Mouse (Mus musculus) thymus, adult 2 months (tissue): ENCODE data around the gene Cdh13. TPM values are rescaled to one million over a fixed set of nuclear protein-coding genes. Genes with fewer than 3 reads are reported as not detected.

Source experiments
- DNase-seq: peaks from one replicate; pipeline ENCODE4 v3.0.0; 2021
- H3K27ac ChIP-seq: fragments of 200-500 bp; 2 replicates; pipeline ENCODE4 v1.5.1; 2012; ENCODE audit warnings: low read length, control low read depth; ENCODE audit not compliant: control insufficient read depth, insufficient read depth
- H3K27me3 ChIP-seq: fragments of 200-500 bp; 2 replicates; pipeline ENCODE4 v1.6.1; 2012; ENCODE audit warnings: mild to moderate bottlenecking, low read length, moderate library complexity, mixed read lengths; ENCODE audit not compliant: control insufficient read depth, insufficient read depth
- H3K36me3 ChIP-seq: fragments of 200-500 bp; 2 replicates; pipeline ENCODE4 v1.6.1; 2012; ENCODE audit warnings: mild to moderate bottlenecking, low read length, moderate library complexity; ENCODE audit not compliant: control insufficient read depth, insufficient read depth
- H3K4me1 ChIP-seq: fragments of 200-500 bp; replicated peaks from 2 replicates; pipeline ENCODE4 v1.6.1; 2012; ENCODE audit warnings: low read length; ENCODE audit not compliant: control insufficient read depth, insufficient read depth
- H3K4me3 ChIP-seq: fragments of 200-500 bp; 2 replicates; pipeline ENCODE4 v1.5.1; 2012; ENCODE audit warnings: mild to moderate bottlenecking, low read length, control low read depth, moderate library complexity; ENCODE audit not compliant: control insufficient read depth, insufficient read depth
- CTCF ChIP-seq: fragments of 200-500 bp; IDR thresholded peaks from 2 replicates; pipeline ENCODE4 v1.5.1; 2012; ENCODE audit warnings: mild to moderate bottlenecking, control low read depth, low read length, moderate library complexity, borderline replicate concordance; ENCODE audit not compliant: control insufficient read depth, poor library complexity, insufficient read depth; ENCODE audit errors: extremely low read depth
- POLR2A ChIP-seq: fragments of 200-500 bp; IDR thresholded peaks from 2 replicates; pipeline ENCODE4 v1.6.1; 2012; ENCODE audit warnings: mild to moderate bottlenecking, low read length, control low read depth, moderate library complexity; ENCODE audit not compliant: control insufficient read depth, poor library complexity, insufficient read depth; ENCODE audit errors: extremely low read depth
- WGBS: fragments of 180-500 bp; shearing (Covaris S2); methylation state at CpG from one replicate; pipeline ENCODE4 v1.1.7; 2018; 5-methylcytosine and 5-hydroxymethylcytosine counted together
- polyA plus RNA-seq: library from polyadenylated mRNA; depleted of rRNA; stranded (reverse); fragments of >200 nt; gene quantifications from 2 replicates; pipeline ENCODE4 v1.2.3, GENCODE M21; 2012

The Cdh13 gene
- polyA plus RNA-seq, 1 experiment: 12.5 TPM

- 86% methylated on average over 1 of the region's 1 CpGs for WGBS
- no peak overlapping the region for H3K4me3 ChIP-seq
- H3K4me1 ChIP-seq: no peaks in the 10 kb centered on the region
- no peak overlapping the region for H3K27ac ChIP-seq
- no peaks in the 10 kb centered on the region for H3K27me3 ChIP-seq
- TF ChIP-seq CTCF (no peak), POLR2A (no peak)
- DNase-seq: no peak
- H3K36me3 ChIP-seq: no peaks in the 10 kb centered on the region
Observed at GRCm38 (mm10) chr8:118523922-118524321, 240.4 kb downstream of the Cdh13 start.

GRCm38 (mm10) chr8:118538816-118539558 lies 255.5 kb downstream of the Cdh13 start:
- Histone ChIP-seq H3K4me3 (no peak overlapping the region), H3K4me1 (no peaks in the 10 kb centered on the region), H3K27me3 (no peaks in the 10 kb centered on the region), H3K36me3 (no peaks in the 10 kb centered on the region), H3K27ac (no peak overlapping the region)
- WGBS: 85% methylated on average over 8 of the region's 8 CpGs
- DNase-seq: no peak
- TF ChIP-seq POLR2A (no peak), CTCF (no peak)

GRCm38 (mm10) chr8:118539559-118539819 lies 256.0 kb downstream of the Cdh13 start:
- DNase-seq: no peak
- H3K36me3 ChIP-seq: no peaks in the 10 kb centered on the region
- no peaks in the 10 kb centered on the region for H3K4me1 ChIP-seq
- no peaks in the 10 kb centered on the region for H3K27me3 ChIP-seq
- 35% methylated on average over 5 of the region's 5 CpGs for WGBS
- H3K4me3 ChIP-seq: no peak overlapping the region
- no peak for TF ChIP-seq CTCF
- TF ChIP-seq POLR2A: no peak
- H3K27ac ChIP-seq: no peak overlapping the region

DNA sequence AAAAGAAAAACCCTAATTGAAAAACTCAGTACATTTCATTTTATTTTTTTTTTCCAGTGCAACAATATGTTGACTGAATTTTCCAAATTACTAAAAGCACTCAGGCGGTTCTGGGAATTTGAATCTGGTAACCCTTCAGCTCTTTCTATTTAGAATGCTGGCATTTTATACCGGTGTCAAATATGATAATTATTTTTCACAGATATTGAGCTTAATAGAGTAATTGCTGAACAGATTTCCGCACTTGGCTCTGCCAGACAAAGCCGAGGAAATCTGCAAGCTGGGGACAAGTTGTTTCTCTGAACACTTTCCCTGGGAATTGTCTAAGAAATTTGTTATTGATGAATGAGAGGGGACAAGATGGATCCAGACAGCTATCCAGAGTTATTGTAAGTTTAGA lies 256.4 kb downstream of the Cdh13 start:
- no peak for TF ChIP-seq POLR2A
- TF ChIP-seq CTCF: no peak
- no peaks in the 10 kb centered on the region for H3K4me1 ChIP-seq
- WGBS: 96% methylated on average over 4 of the region's 4 CpGs
- no peaks in the 10 kb centered on the region for H3K36me3 ChIP-seq
- H3K27ac ChIP-seq: no peak overlapping the region
- no peaks in the 10 kb centered on the region for H3K27me3 ChIP-seq
- no peak overlapping the region for H3K4me3 ChIP-seq
- DNase-seq: no peak

DNA sequence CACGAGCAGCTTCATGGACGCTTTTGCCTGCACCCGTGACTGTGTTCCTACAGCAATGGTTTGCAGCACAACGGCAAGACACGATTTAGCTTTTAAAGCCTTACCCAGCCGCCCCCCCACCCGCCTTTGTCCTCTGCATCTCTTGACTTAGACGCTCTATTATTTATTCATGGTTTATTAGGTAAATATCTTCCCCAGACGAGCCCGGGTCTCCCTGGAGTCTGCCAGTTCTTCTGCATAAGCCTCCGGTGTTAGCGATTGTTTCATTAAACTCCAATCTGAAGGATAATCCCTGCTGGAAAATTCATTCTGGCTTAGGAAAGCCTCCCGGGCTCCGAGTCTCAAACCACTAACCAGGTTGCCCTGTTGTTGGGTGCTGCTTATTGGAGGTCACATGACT lies 268.9 kb downstream of the Cdh13 start:
- H3K27ac ChIP-seq: no peak overlapping the region
- no peak overlapping the region for H3K4me3 ChIP-seq
- 97% methylated on average over 14 of the region's 14 CpGs for WGBS
- TF ChIP-seq POLR2A (no peak), CTCF (no peak)
- H3K27me3 ChIP-seq: no peaks in the 10 kb centered on the region
- no peak for DNase-seq
- no peaks in the 10 kb centered on the region for H3K4me1 ChIP-seq
- H3K36me3 ChIP-seq: no peaks in the 10 kb centered on the region

DNA sequence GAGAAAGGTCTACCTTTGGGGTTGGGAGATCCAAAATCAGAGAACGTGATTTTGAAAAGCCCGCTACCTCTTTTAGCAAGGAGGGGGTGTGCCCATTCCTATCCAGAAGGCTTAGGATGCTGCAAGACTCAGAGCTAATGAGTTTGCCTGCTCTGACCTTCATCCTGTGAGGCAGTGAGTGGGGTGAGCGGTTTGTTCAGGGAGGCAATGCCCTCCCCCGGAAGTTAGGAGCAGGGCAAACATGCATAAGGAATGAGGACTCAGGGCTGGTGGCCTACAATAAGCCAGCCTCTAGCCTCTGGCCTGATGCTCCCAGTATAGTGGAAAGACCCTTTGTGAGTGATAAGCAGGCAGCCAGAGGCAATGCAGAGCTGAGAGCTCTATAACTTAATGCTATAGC lies 269.3 kb downstream of the Cdh13 start:
- H3K36me3 ChIP-seq: no peaks in the 10 kb centered on the region
- no peaks in the 10 kb centered on the region for H3K27me3 ChIP-seq
- no peak overlapping the region for H3K4me3 ChIP-seq
- 93% methylated on average over 4 of the region's 4 CpGs for WGBS
- no peaks in the 10 kb centered on the region for H3K4me1 ChIP-seq
- H3K27ac ChIP-seq: no peak overlapping the region
- no peak for DNase-seq
- no peak for TF ChIP-seq POLR2A
- TF ChIP-seq CTCF: no peak

- no peaks in the 10 kb centered on the region for H3K27me3 ChIP-seq
- TF ChIP-seq CTCF (no peak), POLR2A (no peak)
- no peak overlapping the region for H3K4me3 ChIP-seq
- no peaks in the 10 kb centered on the region for H3K4me1 ChIP-seq
- H3K27ac ChIP-seq: no peak overlapping the region
- 79% methylated on average over 6 of the region's 6 CpGs for WGBS
- no peak for DNase-seq
- no peaks in the 10 kb centered on the region for H3K36me3 ChIP-seq
Observed at GRCm38 (mm10) chr8:118564024-118564423, 280.5 kb downstream of the Cdh13 start.

GRCm38 (mm10) chr8:118565186-118565585 lies 281.7 kb downstream of the Cdh13 start:
- TF ChIP-seq POLR2A (no peak), CTCF (no peak)
- no peak for DNase-seq
- Histone ChIP-seq H3K4me1 (no peaks in the 10 kb centered on the region), H3K27me3 (no peaks in the 10 kb centered on the region), H3K27ac (no peak overlapping the region), H3K4me3 (no peak overlapping the region), H3K36me3 (no peaks in the 10 kb centered on the region)
- WGBS: 94% methylated on average over 5 of the region's 5 CpGs
